Mouse (Mus musculus) heart, adult 2 months (tissue): Measurements from ENCODE around the gene Sh3bp4. TPM values are rescaled to one million over a fixed set of nuclear protein-coding genes. Genes with fewer than 3 reads are reported as not detected.

Source experiments
- DNase-seq, 2 experiments: peaks; one replicate each; pipeline ENCODE4 v3.0.0; 2021
- H3K27ac ChIP-seq: fragments of 200-600 bp; 2 replicates; pipeline ENCODE4 v1.8.1; 2022
- H3K27me3 ChIP-seq: fragments of 200-500 bp; 2 replicates; pipeline ENCODE4 v1.6.1; 2012; ENCODE audit warnings: mild to moderate bottlenecking, low read length, inconsistent platforms, mixed read lengths; ENCODE audit not compliant: control insufficient read depth, insufficient read depth
- H3K36me3 ChIP-seq: fragments of 200-500 bp; 2 replicates; pipeline ENCODE4 v1.6.1; 2012; ENCODE audit warnings: low read length, inconsistent platforms; ENCODE audit not compliant: control insufficient read depth, insufficient read depth
- H3K4me1 ChIP-seq: fragments of 200-500 bp; 2 replicates; pipeline ENCODE4 v1.6.1; 2011; ENCODE audit warnings: low read length; ENCODE audit not compliant: control insufficient read depth, insufficient read depth
- H3K4me3 ChIP-seq: fragments of 200-600 bp; 2 replicates; pipeline ENCODE4 v1.8.1; 2022
- H3K79me2 ChIP-seq: fragments of 200-500 bp; replicated peaks from 2 replicates; pipeline ENCODE4 v1.6.1; 2012; ENCODE audit warnings: mild to moderate bottlenecking, inconsistent platforms, low read length, moderate library complexity, mixed read lengths; ENCODE audit not compliant: control insufficient read depth, insufficient read depth
- H3K9ac ChIP-seq: fragments of 200-500 bp; 2 replicates; pipeline ENCODE4 v1.6.1; 2012; ENCODE audit warnings: low read depth, mild to moderate bottlenecking, control low read depth, inconsistent platforms, low read length, mixed read lengths
- CTCF ChIP-seq: fragments of 200-600 bp; IDR thresholded peaks from 2 replicates; pipeline ENCODE4 v1.8.1; 2022; ENCODE audit warnings: antibody characterized with exemption, mild to moderate bottlenecking, moderate library complexity
- EP300 ChIP-seq: fragments of 200-500 bp; IDR thresholded peaks from 2 replicates; pipeline ENCODE4 v1.6.1; 2011; ENCODE audit warnings: low read depth, low read length, control low read depth; ENCODE audit not compliant: insufficient read depth
- POLR2A ChIP-seq: fragments of 200-500 bp; IDR thresholded peaks from 2 replicates; pipeline ENCODE4 v1.6.1; 2011; ENCODE audit warnings: mild to moderate bottlenecking, low read depth, low read length, control low read depth; ENCODE audit not compliant: insufficient read depth
- WGBS: fragments of 180-500 bp; shearing (Covaris S2); methylation state at CpG from one replicate; pipeline ENCODE4 v1.1.7; 2018; 5-methylcytosine and 5-hydroxymethylcytosine counted together
- intact Hi-C: fragments of 180-260 bp; cut with DNase I; formaldehyde crosslinking; loops from one replicate; pipeline ENCODE4 v1.15.1; 2025
- polyA plus RNA-seq: library from polyadenylated mRNA; depleted of rRNA; stranded (reverse); fragments of >200 nt; gene quantifications from 2 replicates; pipeline ENCODE4 v1.2.3, GENCODE M21; 2012
- total RNA-seq, 2 experiments: library from RNA; stranded (reverse); gene quantifications; 2 replicates each; pipeline ENCODE4 v1.2.3; 2021

Gene Sh3bp4
- total and polyA plus RNA-seq, 3 experiments, result 8.6 to 11.1 (median 10.0) TPM

DNA sequence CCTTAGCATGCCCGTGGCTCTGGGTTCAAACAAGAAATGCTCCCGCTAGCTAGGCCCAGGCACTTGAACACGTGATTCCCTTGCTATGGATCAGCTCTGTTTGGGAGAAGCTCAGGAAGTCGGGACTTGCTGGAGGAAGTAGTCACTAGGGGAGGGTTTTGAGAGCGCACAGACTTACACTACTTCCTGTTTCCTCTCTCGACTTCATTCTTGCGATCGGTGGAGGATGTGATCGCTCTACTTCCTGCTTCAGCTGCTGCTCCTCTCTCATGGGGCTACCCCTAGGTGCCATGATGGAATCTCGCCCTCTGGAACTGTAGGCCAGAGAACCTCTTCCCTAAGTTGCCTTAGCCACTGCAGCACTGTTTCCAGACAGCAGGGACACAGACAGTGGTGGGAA, 27.3 kb upstream of the Sh3bp4 start:
- peak overlapping the region; percentile 83 for H3K27ac ChIP-seq
- H3K27me3 ChIP-seq, result no peaks in the 10 kb centered on the region
- intact Hi-C loops, result loop anchor here (2.0 to 5.0 kb wide), 2 partner anchors 20 to 126 kb away; no protein-coding TSS in a partner anchor
- peak in 1 of 2 experiments; percentile 26 for DNase-seq
- no peaks in the 10 kb centered on the region for H3K79me2 ChIP-seq
- peaks cover 10% of the 10 kb centered on the region for H3K4me1 ChIP-seq
- H3K4me3 ChIP-seq, result no peak overlapping the region
- H3K9ac ChIP-seq, result no peak overlapping the region
- WGBS, result 45% methylated on average over 10 of the region's 10 CpGs
- peaks cover 3% of the 10 kb centered on the region; the same call in 1 of the 2 replicates for H3K36me3 ChIP-seq
- TF ChIP-seq POLR2A (no peak), CTCF (no peak), EP300 (no peak)

DNA sequence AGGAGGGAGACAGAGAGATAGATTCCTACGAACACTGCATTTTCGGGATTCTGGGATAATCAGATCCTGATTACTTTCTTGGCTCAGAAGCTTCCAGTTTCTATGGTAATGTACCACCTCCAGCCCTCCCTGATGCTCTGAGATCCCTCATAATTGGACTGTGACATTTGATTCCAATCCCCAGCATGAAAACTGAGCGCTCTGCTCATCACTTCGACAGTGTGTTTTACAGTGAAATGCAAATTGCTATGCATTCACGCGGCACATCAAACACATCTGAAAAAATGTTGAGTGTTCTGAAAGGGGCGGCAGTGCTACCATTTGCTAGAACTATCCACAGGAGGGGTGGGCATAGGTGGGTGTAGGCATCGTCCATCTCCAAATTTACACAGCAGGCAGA, 24.8 kb upstream of the Sh3bp4 start:
- Histone ChIP-seq H3K36me3 (peaks cover 3% of the 10 kb centered on the region; the same call in 1 of the 2 replicates), H3K79me2 (no peaks in the 10 kb centered on the region), H3K4me1 (peaks cover 10% of the 10 kb centered on the region), H3K9ac (no peak overlapping the region), H3K27ac (no peak overlapping the region), H3K27me3 (no peaks in the 10 kb centered on the region), H3K4me3 (no peak overlapping the region)
- no peak for TF ChIP-seq EP300
- no peak for TF ChIP-seq POLR2A
- TF ChIP-seq CTCF, result no peak
- intact Hi-C loops, result no loop called here
- no peak for DNase-seq
- 91% methylated on average over 8 of the region's 8 CpGs for WGBS

DNA sequence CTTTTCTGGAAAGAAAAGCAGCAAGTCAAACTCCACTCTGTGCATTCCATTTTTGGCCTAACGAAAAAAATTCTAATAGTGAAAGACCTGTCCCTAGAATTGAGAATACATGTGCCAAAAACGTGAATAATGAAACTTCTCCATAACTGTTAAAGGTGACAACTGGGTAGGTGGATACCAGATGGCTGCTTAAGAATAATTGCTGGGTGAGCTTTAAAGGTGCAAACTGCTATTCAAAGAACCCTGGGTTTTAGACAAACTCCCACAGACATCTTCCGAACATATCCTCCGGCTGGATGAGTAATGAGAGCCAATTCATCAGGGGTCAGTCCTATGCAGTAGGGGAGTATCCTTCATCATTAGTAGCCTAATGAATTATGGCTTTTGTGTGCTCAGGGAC, 20.7 kb upstream of the Sh3bp4 start:
- 88% methylated on average over 4 of the region's 4 CpGs for WGBS
- no peak overlapping the region for H3K9ac ChIP-seq
- intact Hi-C loops, result no loop called here
- no peaks in the 10 kb centered on the region for H3K4me1 ChIP-seq
- H3K79me2 ChIP-seq, result no peaks in the 10 kb centered on the region
- TF ChIP-seq CTCF, result no peak
- no peak for TF ChIP-seq POLR2A
- TF ChIP-seq EP300, result no peak
- no peak for DNase-seq
- no peak overlapping the region for H3K27ac ChIP-seq
- no peaks in the 10 kb centered on the region for H3K27me3 ChIP-seq
- H3K4me3 ChIP-seq, result no peak overlapping the region
- H3K36me3 ChIP-seq, result no peaks in the 10 kb centered on the region

DNA sequence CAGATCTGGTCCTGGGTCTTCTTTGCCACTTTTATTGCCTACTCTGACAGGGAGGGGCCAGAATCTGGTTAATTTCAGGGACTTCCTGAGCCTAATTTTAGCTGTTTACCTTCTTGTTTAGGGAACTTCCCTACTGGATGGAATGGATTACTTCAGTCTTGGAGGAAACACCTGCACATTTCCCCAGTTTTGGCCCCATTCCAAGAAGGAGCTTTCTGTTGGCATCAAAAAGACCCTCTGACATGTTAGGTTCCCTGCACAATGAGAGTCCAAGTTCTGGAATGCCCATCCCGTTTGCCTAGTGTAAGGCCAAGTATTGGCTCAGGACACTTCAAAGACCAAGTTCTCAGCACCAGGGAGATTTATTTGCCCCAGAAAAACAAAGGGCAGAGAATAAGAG, 14.0 kb upstream of the Sh3bp4 start:
- Histone ChIP-seq H3K79me2 (no peaks in the 10 kb centered on the region), H3K9ac (no peak overlapping the region), H3K27ac (no peak overlapping the region), H3K36me3 (no peaks in the 10 kb centered on the region), H3K4me3 (no peak overlapping the region), H3K27me3 (no peaks in the 10 kb centered on the region), H3K4me1 (no peaks in the 10 kb centered on the region)
- no peak for DNase-seq
- intact Hi-C loops, result no loop called here
- TF ChIP-seq EP300 (no peak), POLR2A (no peak), CTCF (no peak)
- WGBS, result 62% methylated on average over 1 of the region's 1 CpGs

DNA sequence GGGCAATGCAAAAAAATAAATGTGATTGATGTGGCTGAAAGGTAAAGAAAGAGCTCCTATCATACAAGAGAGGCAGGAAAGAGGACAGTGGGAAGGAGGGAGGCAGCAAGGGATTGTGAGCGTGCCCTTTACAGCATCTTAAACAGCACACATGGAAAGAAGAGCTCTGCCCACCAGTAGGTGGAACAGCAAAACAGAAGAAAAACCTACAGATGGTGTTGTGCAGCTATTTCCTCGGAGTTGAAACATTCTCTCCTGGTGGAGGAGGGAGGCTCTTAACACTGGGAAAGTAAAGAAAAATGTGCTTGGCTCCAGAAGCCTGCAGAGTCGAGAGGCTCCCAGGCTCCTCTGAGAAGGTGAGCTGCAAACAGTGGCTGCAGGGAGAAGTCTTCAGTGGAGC, 12.8 kb upstream of the Sh3bp4 start:
- Histone ChIP-seq H3K4me3 (no peak overlapping the region), H3K79me2 (no peaks in the 10 kb centered on the region), H3K27ac (no peak overlapping the region), H3K36me3 (no peaks in the 10 kb centered on the region), H3K4me1 (no peaks in the 10 kb centered on the region; the same call in 1 of the 2 replicates), H3K9ac (no peak overlapping the region), H3K27me3 (no peaks in the 10 kb centered on the region)
- intact Hi-C loops, result no loop called here
- 76% methylated on average over 3 of the region's 3 CpGs for WGBS
- no peak for DNase-seq
- TF ChIP-seq POLR2A (no peak), EP300 (no peak), CTCF (no peak)

DNA sequence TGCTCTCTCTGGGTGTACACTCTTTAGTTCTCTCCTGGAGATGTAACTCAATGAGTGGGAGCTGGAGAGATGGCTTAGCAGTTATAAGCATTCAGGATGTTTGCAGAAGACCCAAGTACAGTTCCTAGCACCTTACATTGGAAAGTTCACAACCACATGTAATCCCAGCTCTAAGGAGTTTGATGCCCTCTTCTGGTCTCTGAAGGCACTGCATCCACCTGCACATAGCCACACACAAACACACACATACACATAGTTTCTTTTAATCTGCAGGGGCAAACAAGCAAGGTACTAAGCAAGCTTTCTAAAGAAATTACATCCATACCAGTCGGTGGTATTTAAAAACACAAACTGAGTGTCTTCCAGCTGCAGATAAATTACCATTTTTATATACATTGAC, 12.2 kb upstream of the Sh3bp4 start:
- DNase-seq, result no peak
- intact Hi-C loops, result no loop called here
- H3K79me2 ChIP-seq, result no peaks in the 10 kb centered on the region
- H3K4me3 ChIP-seq, result no peak overlapping the region
- peak; percentile 47 for TF ChIP-seq CTCF
- no peak for TF ChIP-seq EP300
- 96% methylated on average over 1 of the region's 1 CpGs for WGBS
- H3K9ac ChIP-seq, result no peak overlapping the region
- H3K27ac ChIP-seq, result no peak overlapping the region
- no peaks in the 10 kb centered on the region for H3K27me3 ChIP-seq
- no peaks in the 10 kb centered on the region; the same call in 1 of the 2 replicates for H3K4me1 ChIP-seq
- no peaks in the 10 kb centered on the region for H3K36me3 ChIP-seq
